Mouse (Mus musculus) MEL (cell line): ENCODE results near the gene Saa3.

ENCODE experiments used
- BHLHE40 ChIP-seq: IDR thresholded peaks from 2 replicates; pipeline ENCODE4 v1.6.1; 2012; ENCODE audit warnings: low read depth, mild to moderate bottlenecking, inconsistent platforms, low read length, improper control_type of control experiment, borderline replicate concordance
- CTCF ChIP-seq, 3 experiments: IDR thresholded peaks in 2 of 3; conservative IDR thresholded peaks in 1 of 3; 2 replicates each; pipeline ENCODE4 v1.5.1; 2011 to 2012; ENCODE audit warnings: low read length in 3 of 3, low read depth in 2 of 3, mild to moderate bottlenecking in 2 of 3, improper control_type of control experiment in 1 of 3, inconsistent platforms in 1 of 3, mixed read lengths in 1 of 3, moderate library complexity in 1 of 3; ENCODE audit not compliant: control insufficient read depth in 1 of 3, insufficient read depth in 1 of 3, poor library complexity in 1 of 3, severe bottlenecking in 1 of 3
- EP300 ChIP-seq, 2 experiments: IDR thresholded peaks; 2 replicates each; pipeline ENCODE4 v1.6.1; 2011; ENCODE audit warnings: improper control_type of control experiment in 2 of 2, low read length in 2 of 2, low read depth in 1 of 2, mild to moderate bottlenecking in 1 of 2
- GATA1 ChIP-seq: IDR thresholded peaks from 2 replicates; pipeline ENCODE4 v1.6.1; 2011; ENCODE audit warnings: low read depth, low read length, improper control_type of control experiment
- HCFC1 ChIP-seq: IDR thresholded peaks from 2 replicates; pipeline ENCODE4 v1.6.1; 2012; ENCODE audit warnings: low read depth, mild to moderate bottlenecking, inconsistent platforms, low read length, improper control_type of control experiment, moderate library complexity
- KAT2A ChIP-seq: conservative IDR thresholded peaks from 2 replicates; pipeline ENCODE4 v1.6.1; 2012; ENCODE audit warnings: low read depth, low read length, improper control_type of control experiment, inconsistent platforms
- MXI1 ChIP-seq: IDR thresholded peaks from 2 replicates; pipeline ENCODE4 v1.6.1; 2011; ENCODE audit warnings: mild to moderate bottlenecking, low read depth, low read length, improper control_type of control experiment
- NELFE ChIP-seq: IDR thresholded peaks from 2 replicates; pipeline ENCODE4 v1.6.1; 2011; ENCODE audit warnings: low read depth, low read length, improper control_type of control experiment
- POLR2A ChIP-seq, 2 experiments: IDR thresholded peaks; 2 replicates each; pipeline ENCODE4 v1.6.1; 2011 to 2012; ENCODE audit warnings: low read length in 2 of 2, mild to moderate bottlenecking in 2 of 2, control low read depth in 1 of 2, improper control_type of control experiment in 1 of 2, low read depth in 1 of 2, moderate library complexity in 1 of 2; ENCODE audit not compliant: control insufficient read depth in 1 of 2, insufficient read depth in 1 of 2, poor library complexity in 1 of 2
- POLR2AphosphoS2 ChIP-seq: IDR thresholded peaks from 2 replicates; pipeline ENCODE4 v1.6.1; 2011; ENCODE audit warnings: low read length, improper control_type of control experiment
- RCOR1 ChIP-seq: IDR thresholded peaks from 2 replicates; pipeline ENCODE4 v1.6.1; 2012; ENCODE audit warnings: low read depth, mild to moderate bottlenecking, inconsistent platforms, low read length, improper control_type of control experiment
- SIN3A ChIP-seq: IDR thresholded peaks from 2 replicates; pipeline ENCODE4 v1.6.1; 2012; ENCODE audit warnings: low read length, improper control_type of control experiment, inconsistent platforms
- TBP ChIP-seq: IDR thresholded peaks from 2 replicates; pipeline ENCODE4 v1.8.0; 2011; ENCODE audit warnings: low read depth, low read length, improper control_type of control experiment

- no peak for TF ChIP-seq POLR2A (IDR thresholded peaks at IDR 0.05; ENCODE audit: control insufficient read depth in 1 of 2, insufficient read depth in 1 of 2, low read depth in 1 of 2, low read length in 2 of 2, poor library complexity in 1 of 2)
- no peak for TF ChIP-seq HCFC1
- TF ChIP-seq TBP, result no peak
- no peak for TF ChIP-seq CTCF (IDR thresholded peaks at IDR 0.05 in 2 of 3, conservative IDR thresholded peaks at IDR 0.05 in 1 of 3; ENCODE audit: control insufficient read depth in 1 of 3, insufficient read depth in 1 of 3, low read depth in 2 of 3, low read length in 3 of 3, poor library complexity in 1 of 3, severe bottlenecking in 1 of 3)
- no peak for TF ChIP-seq GATA1
- no peak for TF ChIP-seq RCOR1
- no peak for TF ChIP-seq MXI1
- no peak for TF ChIP-seq NELFE
- no peak for TF ChIP-seq BHLHE40
- TF ChIP-seq POLR2AphosphoS2, result no peak
- TF ChIP-seq SIN3A, result no peak
- no peak for TF ChIP-seq EP300 (IDR thresholded peaks at IDR 0.05; ENCODE audit: low read depth in 1 of 2, low read length in 2 of 2)
- TF ChIP-seq KAT2A, result no peak
Observed at GRCm38 (mm10) chr7:46680732-46681131, 34.8 kb downstream of the Saa3 start.
